Mouse (Mus musculus) cerebellum, postnatal 25 days (tissue): Measurements from ENCODE around the gene Ccr1.

ENCODE experiments used
- DNase-seq, 2 experiments: peaks; one replicate each; pipeline ENCODE4 v3.0.0; 2021; ENCODE audit warnings: mixed read lengths in 2 of 2

Ccr1 gene

DNA sequence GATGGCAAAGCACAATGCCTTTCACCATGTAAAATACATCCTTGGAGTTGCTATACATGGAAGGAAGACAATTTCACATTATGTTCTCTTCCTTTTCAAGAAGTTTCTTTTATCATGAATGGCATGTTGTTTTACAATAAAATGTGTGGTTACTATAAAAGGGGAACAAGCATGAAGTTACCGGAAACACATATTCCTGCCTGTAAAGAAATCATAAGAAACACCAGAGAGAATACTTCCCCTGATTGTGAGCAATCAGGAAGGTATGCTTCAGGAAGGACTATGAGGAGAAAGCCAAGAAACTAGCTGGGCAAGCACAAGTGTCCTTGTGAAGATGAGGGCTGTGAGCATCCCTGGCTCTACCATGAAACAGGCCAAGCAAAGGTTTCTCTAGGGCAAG, 17.3 kb downstream of the Ccr1 start:
- DNase-seq, result no peak

GRCm38 (mm10) chr9:123949432-123949831, 19.1 kb downstream of the Ccr1 start:
- DNase-seq, result no peak

GRCm38 (mm10) chr9:123947815-123948214, 20.7 kb downstream of the Ccr1 start:
- DNase-seq, result no peak

DNA sequence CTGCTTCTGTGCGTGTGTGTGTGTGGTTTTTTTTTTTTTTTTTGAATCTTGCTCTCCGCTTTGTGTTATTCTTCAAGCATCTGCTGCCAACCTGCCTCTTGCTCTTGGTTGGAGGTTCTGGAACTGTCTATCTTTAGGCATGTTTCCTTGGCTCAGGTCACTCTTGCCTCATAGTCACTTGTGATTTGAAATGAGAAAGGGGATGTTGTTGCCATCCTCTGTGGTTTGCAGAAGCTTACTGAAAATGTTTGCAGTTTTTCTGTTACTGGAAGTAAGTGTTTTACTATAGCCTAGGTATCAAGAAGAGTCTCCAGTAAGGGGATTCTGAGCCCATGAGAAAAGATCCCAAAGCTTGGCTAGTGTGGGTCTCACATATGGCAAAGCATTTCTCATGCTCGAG, 26.5 kb downstream of the Ccr1 start:
- no peak for DNase-seq

- no peak for DNase-seq
Measured at GRCm38 (mm10) chr9:123941316-123941715, 27.2 kb downstream of the Ccr1 start.

DNA sequence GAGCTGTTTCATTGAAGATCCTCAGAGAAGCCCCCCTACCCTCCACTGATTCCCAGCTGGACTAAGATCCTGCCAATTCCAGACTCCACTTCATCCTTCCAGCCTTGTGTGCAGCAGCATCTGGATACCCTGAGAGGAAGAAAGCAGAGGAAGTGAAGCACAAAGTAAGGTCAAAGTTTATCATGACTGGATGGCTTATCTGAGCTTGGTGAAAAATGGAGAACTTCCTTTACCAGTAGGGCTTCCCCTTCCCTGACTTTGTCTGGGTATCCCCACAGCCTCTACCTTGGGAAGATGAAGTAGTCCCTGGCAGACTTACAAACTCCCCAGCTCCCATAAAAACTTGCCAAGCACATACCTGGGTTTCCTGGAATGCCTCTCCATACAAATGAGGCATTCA, 27.9 kb downstream of the Ccr1 start:
- DNase-seq, result no peak

DNA sequence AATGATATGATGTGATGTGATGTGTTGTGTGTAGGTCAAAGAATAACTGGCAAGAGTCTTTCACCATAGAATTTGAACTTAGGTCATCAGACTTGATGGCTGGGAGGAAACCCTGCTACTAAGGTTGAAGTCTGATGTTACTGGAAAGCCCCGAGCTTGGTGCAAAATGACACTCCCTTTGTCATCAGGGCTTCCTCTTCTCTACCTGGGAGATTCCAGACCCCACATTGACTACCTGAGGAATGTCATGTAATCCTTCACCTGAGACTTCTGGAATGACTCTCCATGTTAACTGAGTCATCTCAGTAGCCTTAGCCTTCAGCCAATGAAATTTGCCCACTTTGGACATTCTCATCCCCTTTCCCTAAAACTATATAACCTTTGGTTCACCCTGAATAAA, 28.3 kb downstream of the Ccr1 start:
- DNase-seq, result no peak

- no peak for DNase-seq
Measured at GRCm38 (mm10) chr9:123937989-123938388, 30.5 kb downstream of the Ccr1 start.

- no peak for DNase-seq
Measured at GRCm38 (mm10) chr9:123936604-123937280, 31.8 kb downstream of the Ccr1 start.

GRCm38 (mm10) chr9:123935776-123936175, 32.7 kb downstream of the Ccr1 start:
- DNase-seq, result no peak

- no peak for DNase-seq
Measured at GRCm38 (mm10) chr9:123935346-123935745, 33.1 kb downstream of the Ccr1 start.

- DNase-seq, result no peak
Measured at GRCm38 (mm10) chr9:123933716-123934445, 34.6 kb downstream of the Ccr1 start.

- no peak for DNase-seq
Measured at GRCm38 (mm10) chr9:123932911-123933675, 35.4 kb downstream of the Ccr1 start.

DNA sequence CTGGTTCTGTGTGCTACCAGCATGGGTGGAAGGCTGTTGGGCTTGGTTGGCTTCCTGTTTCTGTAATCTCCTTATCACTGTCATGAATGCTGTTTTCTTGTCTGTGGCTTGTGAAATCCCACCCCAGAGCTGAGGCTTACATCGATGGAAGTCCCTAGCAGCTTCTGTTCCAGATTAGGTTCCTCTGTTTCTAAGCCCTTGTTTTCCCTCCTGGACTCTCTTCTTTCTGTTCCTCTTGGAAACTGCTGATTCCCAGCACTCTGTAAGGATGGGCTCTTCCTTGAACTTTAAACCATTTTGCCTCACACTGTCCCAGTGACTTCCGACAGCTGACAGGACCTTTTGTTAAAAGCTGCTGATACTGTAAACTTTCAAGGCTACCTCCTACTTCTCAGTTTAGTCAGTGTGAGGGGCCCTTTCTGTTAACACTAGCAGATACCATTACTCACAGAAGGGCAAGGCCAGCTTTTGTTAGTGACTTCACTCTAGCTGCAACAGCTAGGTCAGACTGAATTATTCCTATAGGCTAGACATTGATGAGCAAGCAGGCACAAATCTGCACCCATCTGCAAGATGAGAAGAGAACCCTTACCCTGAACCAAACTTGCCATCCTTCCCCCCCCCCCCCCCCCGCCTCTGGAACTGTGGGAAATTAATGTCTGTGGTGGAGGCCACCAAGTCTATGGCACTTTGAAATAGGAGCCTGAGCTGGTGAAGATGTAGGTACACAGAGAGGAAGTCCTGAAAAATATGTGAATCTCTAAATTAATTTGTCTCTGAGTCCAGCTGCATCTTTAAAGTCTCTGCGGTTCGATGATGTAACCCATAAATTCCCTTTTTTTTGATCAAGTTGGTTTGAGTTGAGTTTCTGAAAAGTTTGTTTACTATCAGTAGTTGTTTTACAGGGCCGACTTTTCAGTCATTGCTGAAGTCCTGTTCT, 36.5 kb downstream of the Ccr1 start:
- DNase-seq, result no peak

- DNase-seq, result no peak
Measured at GRCm38 (mm10) chr9:123930926-123931325, 37.6 kb downstream of the Ccr1 start.

DNA sequence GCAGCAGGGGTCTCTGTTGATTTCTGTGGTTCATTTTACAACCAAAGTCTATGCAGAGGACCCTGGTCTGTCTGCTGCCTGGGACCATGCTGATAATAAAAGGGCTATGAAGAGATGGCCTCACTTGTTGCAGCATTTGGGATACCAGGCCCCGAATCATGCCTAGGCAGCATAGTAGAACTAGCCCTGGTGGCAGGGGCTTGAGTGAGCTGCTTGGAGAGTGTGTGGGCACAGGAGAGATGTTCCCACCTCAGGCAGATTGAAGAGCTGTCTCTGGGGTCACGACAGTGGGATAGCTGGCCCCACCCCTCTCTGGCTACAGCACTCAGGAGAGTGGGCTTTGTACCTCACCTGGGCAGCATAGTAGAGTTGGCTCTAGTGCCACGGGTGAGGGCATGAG, 38.0 kb downstream of the Ccr1 start:
- no peak for DNase-seq

DNA sequence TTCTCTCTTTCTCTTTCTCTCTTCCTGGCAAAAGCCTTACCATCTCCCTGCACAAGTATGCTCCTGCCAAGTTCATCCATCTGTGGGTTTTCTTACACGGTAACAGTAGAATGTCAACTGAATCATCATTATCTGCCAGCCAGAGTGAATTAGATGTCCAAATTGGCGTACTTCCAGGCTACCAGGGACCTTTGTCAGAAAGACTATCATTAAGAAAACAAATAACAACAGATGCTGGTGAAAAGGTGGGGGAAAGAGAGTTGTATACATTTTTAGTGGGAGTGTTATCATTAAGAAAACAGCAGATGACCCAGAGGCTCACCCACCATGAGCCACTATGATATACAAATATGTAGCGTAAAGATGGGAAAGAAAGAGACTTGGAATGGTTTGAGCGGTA, 38.6 kb downstream of the Ccr1 start:
- no peak for DNase-seq

DNA sequence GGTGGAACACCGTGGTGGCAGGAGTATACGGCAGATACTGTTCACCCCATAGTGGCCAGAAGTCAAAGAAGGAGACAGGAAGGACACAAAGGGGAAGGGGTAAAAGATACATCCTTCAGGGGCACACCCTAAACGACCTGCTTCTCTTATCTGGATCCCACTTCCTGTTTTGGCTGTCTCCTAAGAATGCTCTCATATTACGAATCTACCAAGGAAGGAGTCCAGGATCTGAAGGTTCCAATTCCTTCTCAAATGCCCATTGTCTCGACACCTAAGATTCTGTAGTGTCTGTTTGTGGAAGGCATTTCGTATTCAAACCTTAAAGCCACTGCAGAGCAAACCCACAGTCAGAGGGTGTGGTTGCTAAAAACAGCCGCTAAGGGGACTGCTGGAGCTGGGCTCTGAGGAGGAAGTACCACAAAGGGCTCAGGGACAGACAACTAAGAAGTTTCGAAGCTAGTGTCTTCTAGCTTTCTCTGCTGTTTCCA, 39.7 kb downstream of the Ccr1 start:
- no peak for DNase-seq

GRCm38 (mm10) chr9:123928118-123928758, 40.3 kb downstream of the Ccr1 start:
- no peak for DNase-seq

GRCm38 (mm10) chr9:123927281-123927960, 41.1 kb downstream of the Ccr1 start:
- DNase-seq, result no peak

DNA sequence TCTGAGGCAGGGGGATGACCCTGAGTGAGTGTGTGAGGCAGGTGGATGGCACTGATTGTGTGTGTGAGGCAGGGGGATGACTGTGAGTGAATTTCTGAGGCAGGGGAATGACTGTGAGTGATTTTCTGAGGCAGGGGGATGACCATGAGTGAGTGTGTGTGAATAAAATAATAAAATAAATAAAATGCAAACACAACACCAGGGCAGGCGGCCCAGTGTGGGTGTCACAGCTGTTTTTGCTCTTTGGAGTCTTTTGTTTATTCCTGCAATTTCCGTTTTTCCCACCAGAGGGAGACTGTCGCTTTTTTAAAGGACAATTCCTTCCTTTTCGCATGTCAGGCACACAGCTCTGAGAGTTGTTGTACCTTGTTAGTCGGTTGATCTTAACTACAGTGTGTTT, 42.5 kb downstream of the Ccr1 start:
- peak; percentile 23 to 59 for DNase-seq
